Mouse (Mus musculus) myocyte (in vitro differentiated cells): ENCODE results near the gene Epas1. TPM values are rescaled to one million over a fixed set of nuclear protein-coding genes. Genes with fewer than 3 reads are reported as not detected.

Experiments used
- H3K27me3 ChIP-seq: one replicate; pipeline ENCODE4 v1.6.1; 2011; ENCODE audit not compliant: control insufficient read depth, insufficient read depth, insufficient read length
- H3K36me3 ChIP-seq: one replicate; pipeline ENCODE4 v1.6.1; 2011; ENCODE audit not compliant: control insufficient read depth, insufficient read depth
- H3K4me2 ChIP-seq: one replicate; pipeline ENCODE4 v1.6.1; 2011; ENCODE audit warnings: low read depth, control low read depth
- H3K4me3 ChIP-seq: one replicate; pipeline ENCODE4 v1.5.1; 2011; ENCODE audit warnings: mild to moderate bottlenecking, control low read depth, moderate library complexity
- H3K79me2 ChIP-seq: one replicate; pipeline ENCODE4 v1.6.1; 2011; ENCODE audit not compliant: control insufficient read depth, insufficient read depth
- H3ac ChIP-seq: one replicate; pipeline ENCODE4 v1.6.1; 2011; ENCODE audit not compliant: control insufficient read depth, insufficient read length
- CEBPB ChIP-seq: IDR thresholded peaks from 2 replicates; pipeline ENCODE4 v1.6.1; 2011; ENCODE audit warnings: mild to moderate bottlenecking, moderate library complexity; ENCODE audit not compliant: poor library complexity, insufficient read depth, severe bottlenecking
- E2F4 ChIP-seq: IDR thresholded peaks from one replicate; pipeline ENCODE4 v1.6.1; 2011; ENCODE audit warnings: mild to moderate bottlenecking, control low read depth, moderate library complexity; ENCODE audit not compliant: insufficient read depth
- MAX ChIP-seq: IDR thresholded peaks from one replicate; pipeline ENCODE4 v1.6.1; 2011; ENCODE audit warnings: low read depth, mild to moderate bottlenecking, control low read depth
- MYOD1 ChIP-seq, 3 experiments: IDR thresholded peaks; one replicate each; pipeline ENCODE4 v1.6.1; 2011; ENCODE audit warnings: control low read depth in 2 of 3, low read depth in 2 of 3, mild to moderate bottlenecking in 2 of 3, moderate library complexity in 1 of 3; ENCODE audit not compliant: insufficient read length in 2 of 3, control insufficient read depth in 1 of 3
- MYOG ChIP-seq, 3 experiments: IDR thresholded peaks; one replicate each; pipeline ENCODE4 v1.6.1; 2011; ENCODE audit warnings: control low read depth in 2 of 3, low read depth in 2 of 3, mild to moderate bottlenecking in 2 of 3; ENCODE audit not compliant: insufficient read length in 2 of 3, control insufficient read depth in 1 of 3, insufficient read depth in 1 of 3
- POLR2A ChIP-seq: IDR thresholded peaks from one replicate; pipeline ENCODE4 v1.6.1; 2011; ENCODE audit warnings: low read depth, mild to moderate bottlenecking, control low read depth, moderate library complexity; ENCODE audit not compliant: insufficient read length
- POLR2AphosphoS2 ChIP-seq: IDR thresholded peaks from one replicate; pipeline ENCODE4 v1.6.1; 2011; ENCODE audit warnings: low read depth, control low read depth; ENCODE audit not compliant: insufficient read length
- REST ChIP-seq: IDR thresholded peaks from one replicate; pipeline ENCODE4 v1.6.1; 2011; ENCODE audit warnings: mild to moderate bottlenecking, control low read depth, moderate library complexity; ENCODE audit not compliant: insufficient read depth, insufficient read length
- SRF ChIP-seq: IDR thresholded peaks from one replicate; pipeline ENCODE4 v1.6.1; 2011; ENCODE audit warnings: low read depth; ENCODE audit not compliant: control insufficient read depth, insufficient read length
- TCF12 ChIP-seq: IDR thresholded peaks from one replicate; pipeline ENCODE4 v1.6.1; 2011; ENCODE audit warnings: mild to moderate bottlenecking, control low read depth; ENCODE audit not compliant: poor library complexity, insufficient read depth, severe bottlenecking
- TCF3 ChIP-seq: IDR thresholded peaks from one replicate; pipeline ENCODE4 v1.6.1; 2011; ENCODE audit warnings: low read depth, control low read depth; ENCODE audit not compliant: insufficient read length
- USF1 ChIP-seq: IDR thresholded peaks from one replicate; pipeline ENCODE4 v1.6.1; 2011; ENCODE audit warnings: low read depth, mild to moderate bottlenecking, control low read depth, moderate library complexity
- polyA plus RNA-seq: library from polyadenylated mRNA; unstranded; fragments of >200 nt; fragmentation: generic; extraction: Trizol; gene quantifications from one replicate; pipeline ENCODE4 v1.2.1, GENCODE M21; 2012; ENCODE audit warnings: missing spikeins

Gene Epas1
- polyA plus RNA-seq, 1 experiment = 0.06 TPM

- TF ChIP-seq SRF = no peak
- no peak for TF ChIP-seq USF1
- TF ChIP-seq MYOD1 (IDR thresholded peaks at IDR 0.05; ENCODE audit: control insufficient read depth in 1 of 3, insufficient read length in 2 of 3, low read depth in 2 of 3) = no peak
- no peak for TF ChIP-seq CEBPB
- no peak for TF ChIP-seq TCF12
- no peak for TF ChIP-seq TCF3
- no peak for TF ChIP-seq POLR2A
- TF ChIP-seq REST = no peak
- TF ChIP-seq MYOG (IDR thresholded peaks at IDR 0.05; ENCODE audit: control insufficient read depth in 1 of 3, insufficient read depth in 1 of 3, insufficient read length in 2 of 3, low read depth in 2 of 3) = no peak
- no peak for TF ChIP-seq POLR2AphosphoS2
- TF ChIP-seq MAX = no peak
- Histone ChIP-seq H3K36me3 (no peaks in the 10 kb centered on the region), H3K79me2 (no peaks in the 10 kb centered on the region), H3ac (no peak overlapping the region), H3K27me3 (no peaks in the 10 kb centered on the region), H3K4me3 (no peak overlapping the region), H3K4me2 (no peak overlapping the region)
Measured at GRCm38 (mm10) chr17:86779191-86780130, 26.0 kb downstream of the Epas1 start.

DNA sequence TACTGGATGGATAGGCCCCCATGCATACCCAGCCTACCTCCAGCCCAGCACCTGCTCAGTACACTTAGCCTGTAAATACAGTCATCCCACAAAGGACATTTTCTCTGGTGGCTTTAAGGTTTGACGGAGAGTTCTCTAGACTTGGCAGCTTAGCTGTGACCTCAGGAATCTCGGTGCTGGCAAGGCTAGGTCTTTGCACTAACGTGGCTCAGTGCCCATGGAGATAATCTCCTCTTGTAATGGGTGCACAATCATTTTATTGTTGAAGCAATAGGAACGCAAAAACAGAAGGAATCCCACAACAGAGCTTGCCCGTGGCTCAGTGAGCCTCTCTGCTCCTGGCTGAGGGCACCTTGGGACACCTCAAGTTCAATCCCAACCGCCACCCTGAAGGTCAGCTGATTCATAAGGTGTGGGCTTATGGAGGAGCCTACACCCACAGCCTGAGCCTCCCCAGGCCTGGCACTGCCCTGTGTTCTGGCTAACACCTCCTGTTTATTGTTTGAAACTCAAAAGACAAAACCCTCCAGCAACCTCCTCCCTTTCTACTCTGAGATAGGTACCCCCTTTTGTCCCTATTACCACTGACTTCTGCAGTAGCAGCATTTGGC is 27.3 kb downstream of the Epas1 start:
- no peak overlapping the region for H3ac ChIP-seq
- H3K4me3 ChIP-seq = no peak overlapping the region
- TF ChIP-seq CEBPB = no peak
- no peak for TF ChIP-seq E2F4
- TF ChIP-seq MAX = no peak
- no peak for TF ChIP-seq MYOG (IDR thresholded peaks at IDR 0.05; ENCODE audit: control insufficient read depth in 1 of 3, insufficient read depth in 1 of 3, insufficient read length in 2 of 3, low read depth in 2 of 3)
- H3K4me2 ChIP-seq = no peak overlapping the region
- H3K79me2 ChIP-seq = no peaks in the 10 kb centered on the region
- no peaks in the 10 kb centered on the region for H3K36me3 ChIP-seq
- H3K27me3 ChIP-seq = no peaks in the 10 kb centered on the region

DNA sequence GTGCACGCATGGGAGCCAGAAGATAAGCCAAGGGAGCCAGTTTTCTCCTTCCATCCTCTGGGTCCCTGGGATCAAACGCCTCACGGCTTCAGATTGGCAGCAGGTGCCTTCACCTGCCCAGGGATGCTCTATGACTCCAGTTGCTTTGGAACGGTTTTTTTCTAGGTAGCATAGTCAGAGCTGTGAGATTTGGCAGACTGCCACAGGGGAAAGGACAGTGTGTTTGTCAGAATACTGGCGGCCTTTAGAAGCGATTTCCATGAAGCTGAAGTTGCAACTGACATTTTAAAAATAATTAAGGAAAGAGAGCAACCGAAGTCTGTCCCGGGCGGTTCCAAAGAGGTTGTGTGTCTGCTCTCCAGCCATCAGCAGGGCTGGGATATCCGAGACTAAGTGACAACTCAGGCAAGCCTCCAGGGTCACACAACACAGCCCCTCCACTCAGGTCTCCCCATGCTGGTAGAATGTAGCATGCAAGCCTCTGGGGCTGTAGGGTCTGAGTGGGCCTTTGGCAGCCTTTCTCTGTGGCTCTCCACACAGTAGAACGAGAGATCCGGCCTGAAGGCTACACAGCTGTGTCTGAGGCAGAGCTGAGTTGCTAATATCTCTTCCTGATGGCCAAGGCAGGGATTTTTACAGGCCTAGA is 28.4 kb downstream of the Epas1 start:
- Histone ChIP-seq H3ac (no peak overlapping the region), H3K4me3 (no peak overlapping the region), H3K27me3 (no peaks in the 10 kb centered on the region), H3K36me3 (no peaks in the 10 kb centered on the region), H3K4me2 (no peak overlapping the region), H3K79me2 (no peaks in the 10 kb centered on the region)
- TF ChIP-seq MYOG (IDR thresholded peaks at IDR 0.05; ENCODE audit: control insufficient read depth in 1 of 3, insufficient read depth in 1 of 3, insufficient read length in 2 of 3, low read depth in 2 of 3) = no peak

GRCm38 (mm10) chr17:86784405-86784977 is 31.0 kb downstream of the Epas1 start:
- H3K27me3 ChIP-seq = no peaks in the 10 kb centered on the region
- no peak overlapping the region for H3K4me3 ChIP-seq
- no peak overlapping the region for H3K4me2 ChIP-seq
- H3ac ChIP-seq = no peak overlapping the region
- TF ChIP-seq MAX (no peak), REST (no peak), TCF3 (no peak), MYOD1 (IDR thresholded peaks at IDR 0.05; ENCODE audit: control insufficient read depth in 1 of 3, insufficient read length in 2 of 3, low read depth in 2 of 3) (no peak), SRF (no peak), USF1 (no peak), MYOG (IDR thresholded peaks at IDR 0.05; ENCODE audit: control insufficient read depth in 1 of 3, insufficient read depth in 1 of 3, insufficient read length in 2 of 3, low read depth in 2 of 3) (no peak), E2F4 (no peak), TCF12 (no peak), POLR2A (no peak), CEBPB (no peak), POLR2AphosphoS2 (no peak)
- no peaks in the 10 kb centered on the region for H3K79me2 ChIP-seq
- H3K36me3 ChIP-seq = no peaks in the 10 kb centered on the region

DNA sequence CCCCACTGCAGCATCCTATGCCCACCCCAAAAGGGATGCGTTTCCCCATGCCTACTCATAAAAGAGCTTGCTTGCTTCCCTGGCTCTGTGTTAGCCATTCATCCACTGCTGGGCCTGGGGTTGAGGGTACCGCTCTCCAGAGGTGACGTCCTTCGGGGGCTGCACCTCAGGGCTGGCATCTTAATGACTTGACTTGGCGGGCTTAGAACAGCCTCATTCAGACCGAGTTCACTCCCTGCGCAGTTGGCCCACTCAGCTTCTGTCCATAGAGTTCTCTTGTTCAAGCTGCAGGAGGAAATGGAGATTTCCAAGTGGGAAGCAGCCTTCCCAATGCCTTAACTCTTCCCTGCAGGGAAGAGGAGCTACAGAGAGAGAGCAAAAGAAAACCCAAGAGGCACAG is 32.1 kb downstream of the Epas1 start:
- no peak for TF ChIP-seq USF1
- TF ChIP-seq TCF12 = no peak
- TF ChIP-seq MAX = no peak
- Histone ChIP-seq H3K79me2 (no peaks in the 10 kb centered on the region), H3K4me3 (no peak overlapping the region), H3K27me3 (no peaks in the 10 kb centered on the region), H3K4me2 (no peak overlapping the region), H3K36me3 (no peaks in the 10 kb centered on the region), H3ac (no peak overlapping the region)
